Mouse (Mus musculus): ENCODE data around the gene Pramef6.
"Not testable (repeated sequence)": the region's sequence is repeated elsewhere in the genome, so short reads cannot be mapped to it uniquely, and the experiment has no call there.

Pramef6 gene

DNA sequence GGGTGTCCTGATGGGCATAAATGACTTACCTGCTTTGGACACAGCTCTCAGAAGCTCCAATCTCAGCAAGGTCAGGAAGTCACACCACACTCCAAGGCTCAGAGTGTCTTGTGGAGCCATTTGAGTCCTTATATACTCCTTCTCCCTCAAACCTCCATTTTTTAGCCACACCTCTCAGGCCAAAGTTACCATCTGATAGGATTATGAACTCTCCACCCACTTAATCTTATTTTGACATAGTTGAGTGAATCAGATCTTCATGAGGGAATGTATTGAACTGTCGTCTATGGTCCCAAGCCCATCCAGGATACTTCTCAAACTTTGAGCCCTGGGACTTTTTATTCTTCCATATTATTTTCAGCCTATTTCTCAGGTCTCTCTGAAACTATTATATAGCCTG lies at the start of gene Pramef6:
Gene Pramef6, minus strand, starts transcription at position 101 of the 400 bp plus-strand sequence.
- DNase-seq = not testable (repeated sequence)

DNA sequence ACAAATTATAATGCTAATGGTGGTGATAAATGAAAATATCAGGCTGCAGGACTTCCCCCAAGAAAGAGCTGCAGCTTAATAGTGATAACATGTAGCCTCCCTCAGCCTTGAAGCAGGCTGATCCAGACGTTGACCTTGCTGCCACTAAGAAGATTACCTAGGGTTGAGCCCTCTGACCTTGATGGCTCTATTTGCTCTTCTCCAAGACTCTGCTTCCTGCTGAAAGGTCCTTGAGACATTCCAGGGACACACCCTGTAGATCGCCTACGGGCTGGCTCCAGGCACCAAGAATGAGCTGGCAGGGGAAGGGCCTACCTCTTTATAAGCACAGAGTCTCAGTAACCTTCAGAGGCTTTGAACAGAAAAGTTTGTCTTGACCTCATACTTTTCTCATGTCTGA lies 5.8 kb downstream of the Pramef6 start:
- DNase-seq = not testable (repeated sequence)

DNA sequence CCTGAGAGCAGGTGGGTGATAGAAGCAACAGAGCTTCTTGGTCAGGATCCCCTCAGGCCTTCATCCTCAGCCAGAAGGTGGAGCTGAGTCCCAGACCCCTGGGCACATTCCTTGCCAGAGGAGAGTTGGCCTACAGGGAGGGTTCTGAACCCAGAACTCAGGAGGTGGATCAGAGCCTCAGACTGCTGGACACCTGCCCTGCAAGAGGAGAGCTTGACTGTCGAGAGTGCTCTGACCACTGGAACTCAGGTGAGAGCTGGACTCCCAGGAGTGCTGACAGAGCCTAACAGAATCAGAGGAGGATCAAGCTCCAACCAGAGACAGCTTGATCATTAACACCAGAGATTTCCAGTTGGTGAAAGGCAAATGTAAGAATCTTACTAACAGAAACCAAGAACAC lies 17.8 kb downstream of the Pramef6 start:
- not testable (repeated sequence) for DNase-seq

DNA sequence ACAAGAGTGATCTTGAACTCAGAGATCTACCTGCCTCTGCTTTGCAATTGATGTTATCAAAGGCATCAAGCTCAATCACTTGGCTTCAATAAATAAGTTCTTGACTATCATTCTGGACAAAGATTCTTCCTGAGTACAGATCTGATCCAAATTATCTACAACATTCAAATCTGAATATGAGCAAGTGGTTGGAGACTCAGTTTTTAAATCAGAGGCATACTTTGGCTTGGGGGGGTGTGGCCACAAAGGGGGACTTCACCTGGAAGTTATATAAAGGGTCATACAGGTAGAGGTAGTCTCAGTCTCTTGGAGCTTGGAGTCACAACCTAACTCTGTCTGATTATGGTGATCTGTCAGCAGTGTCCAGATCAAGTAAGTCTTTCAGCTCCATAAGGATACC lies 54.0 kb downstream of the Pramef6 start, which contains the start of gene Gm13103:
Gene Gm13103, plus strand, starts transcription at position 301 of the 400 bp plus-strand sequence.
- not testable (repeated sequence) for DNase-seq
